Mouse (Mus musculus): Measurements from ENCODE around the gene A530084C06Rik. TPM values are rescaled to one million over a fixed set of nuclear protein-coding genes. Genes with fewer than 3 reads are reported as not detected.

Gene A530084C06Rik
- polyA plus RNA-seq, 1 experiment from 2014 or later, result not detected

DNA sequence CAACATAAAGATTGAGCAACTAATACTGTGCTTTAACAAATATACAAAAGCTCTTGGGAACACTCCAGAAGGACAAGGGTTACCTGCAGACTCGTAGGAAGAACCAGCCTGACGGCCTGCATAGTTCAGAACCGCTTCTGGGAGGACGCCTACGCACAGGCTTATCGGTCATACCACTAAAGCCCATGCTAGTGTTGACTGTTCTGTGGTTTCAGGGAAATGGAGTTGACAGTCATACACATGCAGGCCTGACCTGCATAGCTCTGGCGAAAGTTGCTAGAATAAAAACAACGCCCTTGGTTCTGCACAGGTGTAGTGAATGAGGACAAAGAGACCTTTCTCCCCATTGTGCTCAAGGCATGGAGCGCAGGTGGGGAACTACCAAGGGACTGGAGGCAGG lies 11.5 kb downstream of the A530084C06Rik start:
- H3K4me1 ChIP-seq (ENCODE audit: control insufficient read depth, insufficient read depth, low read length), result no peaks in the 10 kb centered on the region
- no peak overlapping the region for H3K4me2 ChIP-seq (ENCODE audit: low read length)
- ATAC-seq (no peak), DNase-seq (ENCODE audit: low spot score) (no peak)
- WGBS, result 87% methylated on average over 9 of the region's 9 CpGs
- no peaks in the 10 kb centered on the region for H3K27me3 ChIP-seq (replicated peaks; ENCODE audit: control insufficient read depth, insufficient read depth, low read length)
- no peak overlapping the region for H3K4me3 ChIP-seq (ENCODE audit: low read depth, low read length)
- H3K9ac ChIP-seq (ENCODE audit: low read length), result no peak overlapping the region
- H3K36me3 ChIP-seq (ENCODE audit: control insufficient read depth, insufficient read depth, low read length), result no peaks in the 10 kb centered on the region
- no peaks in the 10 kb centered on the region for H3K9me3 ChIP-seq (replicated peaks; ENCODE audit: control insufficient read depth, low read length)
- H3K27ac ChIP-seq (ENCODE audit: low read depth, low read length), result no peak overlapping the region

DNA sequence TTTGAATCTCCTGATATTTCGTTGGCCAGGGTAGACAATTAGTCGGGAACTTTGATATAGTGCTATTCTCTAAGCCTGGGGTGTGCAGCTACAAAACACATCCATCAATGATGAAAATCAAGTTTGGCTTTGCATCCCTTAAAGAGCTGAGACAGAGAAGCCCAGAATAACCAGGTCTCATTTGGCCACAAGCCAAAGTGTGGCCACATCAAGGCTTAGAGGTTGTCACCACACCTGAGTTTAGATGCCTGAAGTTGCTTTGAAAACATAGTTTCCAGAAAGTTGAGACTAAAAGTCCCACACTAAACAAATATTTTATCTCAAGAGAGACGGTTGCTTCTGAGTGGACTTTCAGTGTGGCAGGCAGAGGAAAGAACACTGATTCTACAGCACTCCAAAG lies 11.9 kb downstream of the A530084C06Rik start:
- H3K4me2 ChIP-seq (ENCODE audit: low read length), result no peak overlapping the region
- DNase-seq (ENCODE audit: low spot score) (no peak), ATAC-seq (no peak)
- H3K36me3 ChIP-seq (ENCODE audit: control insufficient read depth, insufficient read depth, low read length), result no peaks in the 10 kb centered on the region
- H3K4me3 ChIP-seq (ENCODE audit: low read depth, low read length), result no peak overlapping the region
- no peak overlapping the region for H3K27ac ChIP-seq (ENCODE audit: low read depth, low read length)
- WGBS, result 87% methylated on average over 3 of the region's 3 CpGs
- H3K27me3 ChIP-seq (replicated peaks; ENCODE audit: control insufficient read depth, insufficient read depth, low read length), result no peaks in the 10 kb centered on the region
- H3K9me3 ChIP-seq (replicated peaks; ENCODE audit: control insufficient read depth, low read length), result no peaks in the 10 kb centered on the region
- no peaks in the 10 kb centered on the region for H3K4me1 ChIP-seq (ENCODE audit: control insufficient read depth, insufficient read depth, low read length)
- H3K9ac ChIP-seq (ENCODE audit: low read length), result no peak overlapping the region

- ATAC-seq (no peak), DNase-seq (ENCODE audit: low spot score) (no peak)
- H3K27ac ChIP-seq (ENCODE audit: low read depth, low read length), result no peak overlapping the region
- H3K9ac ChIP-seq (ENCODE audit: low read length), result no peak overlapping the region
- WGBS, result 84% methylated on average over 2 of the region's 2 CpGs
- H3K36me3 ChIP-seq (ENCODE audit: control insufficient read depth, insufficient read depth, low read length), result no peaks in the 10 kb centered on the region
- no peaks in the 10 kb centered on the region for H3K9me3 ChIP-seq (replicated peaks; ENCODE audit: control insufficient read depth, low read length)
- no peaks in the 10 kb centered on the region for H3K4me1 ChIP-seq (ENCODE audit: control insufficient read depth, insufficient read depth, low read length)
- H3K4me3 ChIP-seq (ENCODE audit: low read depth, low read length), result no peak overlapping the region
- H3K4me2 ChIP-seq (ENCODE audit: low read length), result no peak overlapping the region
- H3K27me3 ChIP-seq (replicated peaks; ENCODE audit: control insufficient read depth, insufficient read depth, low read length), result no peaks in the 10 kb centered on the region
Measured at GRCm38 (mm10) chr13:31546784-31547183, 12.3 kb downstream of the A530084C06Rik start.

- no peak overlapping the region for H3K4me3 ChIP-seq (ENCODE audit: low read depth, low read length)
- ATAC-seq, result no peak
- H3K36me3 ChIP-seq (ENCODE audit: control insufficient read depth, insufficient read depth, low read length), result no peaks in the 10 kb centered on the region
- no peak overlapping the region for H3K4me2 ChIP-seq (ENCODE audit: low read length)
- no peaks in the 10 kb centered on the region for H3K27me3 ChIP-seq (replicated peaks; ENCODE audit: control insufficient read depth, insufficient read depth, low read length)
- 95% methylated on average over 5 of the region's 5 CpGs for WGBS
- no peaks in the 10 kb centered on the region for H3K4me1 ChIP-seq (ENCODE audit: control insufficient read depth, insufficient read depth, low read length)
- no peak overlapping the region for H3K27ac ChIP-seq (ENCODE audit: low read depth, low read length)
- no peaks in the 10 kb centered on the region for H3K9me3 ChIP-seq (replicated peaks; ENCODE audit: control insufficient read depth, low read length)
- no peak for DNase-seq (ENCODE audit: low spot score)
- H3K9ac ChIP-seq (ENCODE audit: low read length), result no peak overlapping the region
Measured at GRCm38 (mm10) chr13:31543021-31543420, 16.1 kb downstream of the A530084C06Rik start.

- WGBS, result 89% methylated on average over 4 of the region's 4 CpGs
- H3K4me2 ChIP-seq (ENCODE audit: low read length), result no peak overlapping the region
- ATAC-seq (no peak), DNase-seq (ENCODE audit: low spot score) (no peak)
- H3K4me1 ChIP-seq (ENCODE audit: control insufficient read depth, insufficient read depth, low read length), result no peaks in the 10 kb centered on the region
- H3K27me3 ChIP-seq (replicated peaks; ENCODE audit: control insufficient read depth, insufficient read depth, low read length), result no peaks in the 10 kb centered on the region
- no peak overlapping the region for H3K4me3 ChIP-seq (ENCODE audit: low read depth, low read length)
- no peak overlapping the region for H3K27ac ChIP-seq (ENCODE audit: low read depth, low read length)
- no peak overlapping the region for H3K9ac ChIP-seq (ENCODE audit: low read length)
- no peaks in the 10 kb centered on the region for H3K9me3 ChIP-seq (replicated peaks; ENCODE audit: control insufficient read depth, low read length)
- H3K36me3 ChIP-seq (ENCODE audit: control insufficient read depth, insufficient read depth, low read length), result no peaks in the 10 kb centered on the region
Measured at GRCm38 (mm10) chr13:31534726-31535125, 24.4 kb downstream of the A530084C06Rik start.

GRCm38 (mm10) chr13:31531651-31532061 lies 27.5 kb downstream of the A530084C06Rik start:
- Histone ChIP-seq H3K27me3 (replicated peaks; ENCODE audit: control insufficient read depth, insufficient read depth, low read length) (no peaks in the 10 kb centered on the region), H3K27ac (ENCODE audit: low read depth, low read length) (no peak overlapping the region), H3K4me2 (ENCODE audit: low read length) (no peak overlapping the region), H3K36me3 (ENCODE audit: control insufficient read depth, insufficient read depth, low read length) (no peaks in the 10 kb centered on the region), H3K4me3 (ENCODE audit: low read depth, low read length) (no peak overlapping the region), H3K9me3 (replicated peaks; ENCODE audit: control insufficient read depth, low read length) (no peaks in the 10 kb centered on the region), H3K9ac (ENCODE audit: low read length) (no peak overlapping the region), H3K4me1 (ENCODE audit: control insufficient read depth, insufficient read depth, low read length) (no peaks in the 10 kb centered on the region)
- WGBS, result 44% methylated on average over 8 of the region's 8 CpGs
- DNase-seq (ENCODE audit: low spot score) (no peak), ATAC-seq (no peak)

DNA sequence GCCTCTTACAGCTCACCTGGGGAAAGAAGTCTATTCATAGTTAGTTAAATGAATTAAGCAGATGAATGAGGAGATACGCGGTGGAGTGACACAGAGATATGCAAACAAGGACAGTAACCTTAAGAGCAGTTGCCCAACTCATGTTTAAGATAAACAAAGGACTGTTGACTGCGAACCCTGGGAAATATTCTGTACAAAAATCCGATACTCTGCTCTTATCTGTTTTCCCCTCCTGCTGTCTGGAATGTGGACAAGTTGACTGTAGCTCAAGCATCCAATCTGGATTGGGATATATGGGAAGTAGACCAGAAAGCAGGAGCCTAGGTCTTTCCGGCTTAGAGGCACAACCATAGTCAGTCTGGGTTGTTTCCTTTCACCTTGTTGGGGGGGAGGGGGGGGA lies 27.9 kb downstream of the A530084C06Rik start:
- no peak overlapping the region for H3K4me2 ChIP-seq (ENCODE audit: low read length)
- WGBS, result 88% methylated on average over 5 of the region's 5 CpGs
- no peak for DNase-seq (ENCODE audit: low spot score)
- H3K36me3 ChIP-seq (ENCODE audit: control insufficient read depth, insufficient read depth, low read length), result no peaks in the 10 kb centered on the region
- no peak overlapping the region for H3K27ac ChIP-seq (ENCODE audit: low read depth, low read length)
- no peak overlapping the region for H3K4me3 ChIP-seq (ENCODE audit: low read depth, low read length)
- H3K9ac ChIP-seq (ENCODE audit: low read length), result no peak overlapping the region
- no peaks in the 10 kb centered on the region for H3K27me3 ChIP-seq (replicated peaks; ENCODE audit: control insufficient read depth, insufficient read depth, low read length)
- H3K9me3 ChIP-seq (replicated peaks; ENCODE audit: control insufficient read depth, low read length), result no peaks in the 10 kb centered on the region
- no peak for ATAC-seq
- no peaks in the 10 kb centered on the region for H3K4me1 ChIP-seq (ENCODE audit: control insufficient read depth, insufficient read depth, low read length)

- no peak overlapping the region for H3K4me3 ChIP-seq (ENCODE audit: low read depth, low read length)
- H3K4me2 ChIP-seq (ENCODE audit: low read length), result no peak overlapping the region
- no peak overlapping the region for H3K9ac ChIP-seq (ENCODE audit: low read length)
- no peak for ATAC-seq
- WGBS, result 89% methylated on average over 4 of the region's 4 CpGs
- DNase-seq (ENCODE audit: low spot score), result no peak
- H3K9me3 ChIP-seq (replicated peaks; ENCODE audit: control insufficient read depth, low read length), result no peaks in the 10 kb centered on the region
- no peak overlapping the region for H3K27ac ChIP-seq (ENCODE audit: low read depth, low read length)
- H3K36me3 ChIP-seq (ENCODE audit: control insufficient read depth, insufficient read depth, low read length), result no peaks in the 10 kb centered on the region
- no peaks in the 10 kb centered on the region for H3K27me3 ChIP-seq (replicated peaks; ENCODE audit: control insufficient read depth, insufficient read depth, low read length)
- H3K4me1 ChIP-seq (ENCODE audit: control insufficient read depth, insufficient read depth, low read length), result no peaks in the 10 kb centered on the region
Measured at GRCm38 (mm10) chr13:31524976-31525375, 34.2 kb downstream of the A530084C06Rik start.

- 91% methylated on average over 9 of the region's 9 CpGs for WGBS
- no peak overlapping the region for H3K4me3 ChIP-seq (ENCODE audit: low read depth, low read length)
- DNase-seq (ENCODE audit: low spot score), result no peak
Measured at GRCm38 (mm10) chr13:31518971-31519370, 40.2 kb downstream of the A530084C06Rik start.

More at GRCm38 (mm10) chr13:31518971-31519370, 40.2 kb downstream of the A530084C06Rik start:
- Histone ChIP-seq H3K36me3 (ENCODE audit: control insufficient read depth, insufficient read depth, low read length) (no peaks in the 10 kb centered on the region), H3K9ac (ENCODE audit: low read length) (no peak overlapping the region), H3K27ac (ENCODE audit: low read depth, low read length) (no peak overlapping the region), H3K9me3 (replicated peaks; ENCODE audit: control insufficient read depth, low read length) (no peaks in the 10 kb centered on the region), H3K4me2 (ENCODE audit: low read length) (no peak overlapping the region), H3K4me1 (ENCODE audit: control insufficient read depth, insufficient read depth, low read length) (no peaks in the 10 kb centered on the region), H3K27me3 (replicated peaks; ENCODE audit: control insufficient read depth, insufficient read depth, low read length) (no peaks in the 10 kb centered on the region)
- ATAC-seq, result no peak
